Mouse (Mus musculus): ENCODE measurements around the gene Il16. TPM values are rescaled to one million over a fixed set of nuclear protein-coding genes. Genes with fewer than 3 reads are reported as not detected.

The Il16 gene
- polyA plus RNA-seq, 1 experiment from 2014 or later: 1.2 TPM

DNA sequence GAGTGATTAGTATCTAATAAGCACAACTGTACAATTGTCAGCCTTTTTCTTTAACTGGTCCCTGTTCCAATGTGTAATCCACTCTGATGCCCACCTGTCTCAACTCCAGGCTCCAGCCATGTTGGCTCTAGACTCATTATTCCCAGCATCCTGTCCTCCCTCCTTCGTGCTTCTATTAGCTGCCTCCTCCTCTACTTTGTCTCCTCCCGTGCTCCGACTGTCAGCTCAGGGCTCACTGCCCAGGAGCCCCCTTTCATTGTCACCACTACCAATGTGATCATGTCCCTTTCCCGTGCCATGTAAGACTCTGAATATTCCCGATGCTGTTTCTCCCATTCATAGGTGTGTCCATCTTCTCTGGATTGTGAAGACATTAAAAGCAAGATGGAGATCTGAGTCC is 16.8 kb upstream of the Il16 start:
- H3K27me3 ChIP-seq (ENCODE audit: control insufficient read depth, insufficient read depth, low read length): no peaks in the 10 kb centered on the region
- no peak overlapping the region for H3K4me3 ChIP-seq (replicated peaks; ENCODE audit: low read length)
- H3K4me2 ChIP-seq (replicated peaks): no peak overlapping the region
- DNase-seq (ENCODE audit: low spot score) (no peak), ATAC-seq (ENCODE audit: low FRiP score) (no peak)
- no peaks in the 10 kb centered on the region for H3K9me3 ChIP-seq (ENCODE audit: control insufficient read depth, low read length)
- 78% methylated on average over 5 of the region's 5 CpGs for WGBS
- H3K9ac ChIP-seq: no peak overlapping the region
- H3K4me1 ChIP-seq (replicated peaks; ENCODE audit: control insufficient read depth, insufficient read depth, low read length): no peaks in the 10 kb centered on the region
- H3K36me3 ChIP-seq (replicated peaks; ENCODE audit: control insufficient read depth, insufficient read depth): no peaks in the 10 kb centered on the region
- H3K27ac ChIP-seq: no peak overlapping the region

DNA sequence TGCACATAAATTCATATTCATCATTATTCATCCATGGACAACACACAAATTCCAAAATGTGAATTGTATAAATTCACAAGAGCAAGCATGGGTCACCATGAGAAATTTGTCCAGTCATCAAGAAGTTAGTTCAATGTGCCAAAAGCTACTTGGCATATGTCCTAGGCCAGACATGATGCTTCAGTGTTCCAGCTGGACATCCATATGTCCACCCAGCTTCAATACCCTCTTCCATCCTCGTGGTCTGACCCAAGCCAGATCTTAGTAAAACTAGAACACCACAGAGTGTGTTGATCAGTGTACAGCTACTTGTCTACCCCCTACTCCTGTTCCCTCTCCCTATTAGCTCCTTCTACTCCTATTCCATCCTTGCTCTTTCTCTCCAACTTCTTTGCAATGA is 5.5 kb upstream of the Il16 start:
- no peak for ATAC-seq (ENCODE audit: low FRiP score)
- Histone ChIP-seq H3K27me3 (ENCODE audit: control insufficient read depth, insufficient read depth, low read length) (no peaks in the 10 kb centered on the region), H3K4me3 (replicated peaks; ENCODE audit: low read length) (no peak overlapping the region), H3K4me2 (replicated peaks) (no peak overlapping the region), H3K36me3 (replicated peaks; ENCODE audit: control insufficient read depth, insufficient read depth) (no peaks in the 10 kb centered on the region), H3K9ac (no peak overlapping the region), H3K9me3 (ENCODE audit: control insufficient read depth, low read length) (no peaks in the 10 kb centered on the region), H3K27ac (no peak overlapping the region), H3K4me1 (replicated peaks; ENCODE audit: control insufficient read depth, insufficient read depth, low read length) (no peaks in the 10 kb centered on the region)
- 63% methylated on average over 1 of the region's 1 CpGs for WGBS
- no peak for DNase-seq (ENCODE audit: low spot score)

DNA sequence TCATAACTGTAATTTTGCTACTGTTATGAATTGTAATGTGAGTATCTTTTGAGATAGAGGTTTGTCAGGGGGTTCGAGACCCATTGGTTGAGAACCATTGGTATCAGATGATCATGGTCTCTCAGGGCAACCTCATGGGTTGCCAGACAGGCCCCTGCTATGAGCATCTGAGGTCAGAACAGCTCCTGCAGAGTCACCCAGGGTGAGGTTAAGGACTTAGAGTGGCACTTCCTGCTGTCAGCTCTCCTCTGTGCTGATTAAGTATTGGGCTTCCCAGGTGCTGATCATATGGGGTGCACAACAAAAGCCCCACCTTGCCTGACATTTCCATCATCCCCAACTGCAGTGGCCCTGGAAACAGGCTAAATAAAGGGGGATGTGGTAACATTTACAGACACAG is 2.9 kb upstream of the Il16 start:
- no peak overlapping the region for H3K27ac ChIP-seq
- peaks cover 5% of the 10 kb centered on the region; the same call in 1 of the 2 replicates for H3K4me1 ChIP-seq (replicated peaks; ENCODE audit: control insufficient read depth, insufficient read depth, low read length)
- ATAC-seq (ENCODE audit: low FRiP score): no peak
- WGBS: 88% methylated on average over 1 of the region's 1 CpGs
- no peak for DNase-seq (ENCODE audit: low spot score)
- no peak overlapping the region for H3K4me3 ChIP-seq (replicated peaks; ENCODE audit: low read length)
- H3K36me3 ChIP-seq (replicated peaks; ENCODE audit: control insufficient read depth, insufficient read depth): no peaks in the 10 kb centered on the region
- H3K27me3 ChIP-seq (ENCODE audit: control insufficient read depth, insufficient read depth, low read length): no peaks in the 10 kb centered on the region
- H3K4me2 ChIP-seq (replicated peaks): no peak overlapping the region
- H3K9me3 ChIP-seq (ENCODE audit: control insufficient read depth, low read length): no peaks in the 10 kb centered on the region
- H3K9ac ChIP-seq: no peak overlapping the region

DNA sequence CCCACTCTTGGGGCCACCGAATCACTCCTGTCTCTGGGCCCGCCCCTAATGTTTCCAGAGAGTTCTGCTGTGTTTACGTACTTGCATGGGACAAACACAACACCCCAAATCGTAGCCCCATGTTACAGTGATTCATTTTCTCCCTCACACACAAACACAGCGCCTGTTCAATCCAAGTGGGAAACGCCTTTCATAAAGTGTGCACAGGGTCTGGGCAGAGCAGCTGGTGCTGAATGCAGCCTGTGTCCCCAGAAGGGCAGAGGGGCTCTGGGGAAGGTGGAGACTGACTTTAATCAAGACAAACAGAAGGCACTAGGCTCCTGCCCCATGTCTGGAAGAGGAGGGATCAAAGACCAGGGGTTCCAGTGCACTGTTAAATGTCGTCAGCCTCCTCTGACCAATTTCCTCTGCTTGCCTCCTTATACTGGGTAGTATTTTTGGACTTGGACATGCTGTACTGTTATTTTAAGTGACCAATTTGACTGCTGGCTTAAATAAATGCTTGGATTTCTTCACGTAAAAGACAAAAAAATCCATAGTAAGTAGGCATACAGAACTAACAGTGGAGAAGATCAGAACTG is 671 bp upstream of the Il16 start:
- Histone ChIP-seq H3K27me3 (ENCODE audit: control insufficient read depth, insufficient read depth, low read length) (no peaks in the 10 kb centered on the region), H3K9ac (no peak overlapping the region), H3K4me1 (replicated peaks; ENCODE audit: control insufficient read depth, insufficient read depth, low read length) (peaks cover 5% of the 10 kb centered on the region; the same call in 1 of the 2 replicates), H3K4me2 (replicated peaks) (0 out of 2 replicates have a peak overlapping the region, but pooled peaks have one; percentile 11), H3K4me3 (replicated peaks; ENCODE audit: low read length) (no peak overlapping the region), H3K9me3 (ENCODE audit: control insufficient read depth, low read length) (no peaks in the 10 kb centered on the region), H3K27ac (no peak overlapping the region), H3K36me3 (replicated peaks; ENCODE audit: control insufficient read depth, insufficient read depth) (no peaks in the 10 kb centered on the region)
- ATAC-seq (ENCODE audit: low FRiP score) (no peak), DNase-seq (ENCODE audit: low spot score) (no peak)
- WGBS: 61% methylated on average over 8 of the region's 8 CpGs

DNA sequence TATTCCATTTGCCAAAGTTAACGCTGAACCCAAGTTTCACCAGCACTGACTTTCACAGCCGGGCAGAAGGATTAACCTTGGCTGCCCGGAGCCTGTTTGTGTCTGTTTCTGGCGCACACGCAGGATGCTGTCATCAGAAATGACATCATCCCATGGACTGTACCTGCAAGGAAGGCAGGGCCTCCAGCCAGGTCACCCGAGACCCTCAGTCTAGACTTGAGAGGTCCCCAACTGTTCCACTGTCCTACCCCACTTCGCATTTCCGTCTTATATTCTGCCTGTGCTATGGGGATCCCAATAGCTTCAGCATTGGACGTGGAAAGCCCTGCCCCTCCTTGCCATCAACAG is 487 bp downstream of the Il16 start:
- peak; percentile 27; the same call in 1 of the 2 replicates for ATAC-seq (ENCODE audit: low FRiP score)
- Histone ChIP-seq H3K4me2 (replicated peaks) (0 out of 2 replicates have a peak overlapping the region, but pooled peaks have one; percentile 11), H3K27ac (no peak overlapping the region)

DNA sequence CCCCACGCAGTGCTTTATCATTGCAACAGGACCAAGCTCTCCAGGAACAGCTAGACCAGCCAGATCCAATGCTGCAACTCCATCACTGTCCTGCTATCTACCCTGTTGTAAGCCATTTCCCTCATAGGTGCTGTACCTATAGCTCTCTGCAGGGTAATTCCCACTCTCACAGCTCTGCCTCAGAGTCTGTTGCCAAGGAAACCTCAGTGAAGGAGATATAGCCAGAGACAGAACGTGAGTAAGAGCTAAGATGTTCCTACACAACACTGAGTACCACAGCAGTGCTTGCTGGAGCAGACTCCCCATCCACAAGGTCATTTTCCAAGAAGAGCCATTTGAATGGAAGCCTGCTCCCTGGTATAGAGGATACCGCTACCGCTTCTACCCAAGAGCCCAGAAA is 1.3 kb downstream of the Il16 start:
- WGBS: 86% methylated on average over 4 of the region's 4 CpGs
- no peaks in the 10 kb centered on the region for H3K36me3 ChIP-seq (replicated peaks; ENCODE audit: control insufficient read depth, insufficient read depth)
- H3K9ac ChIP-seq: no peak overlapping the region
- no peak for DNase-seq (ENCODE audit: low spot score)
- no peak for ATAC-seq (ENCODE audit: low FRiP score)
- H3K27ac ChIP-seq: no peak overlapping the region
- H3K4me2 ChIP-seq (replicated peaks): no peak overlapping the region
- no peak overlapping the region for H3K4me3 ChIP-seq (replicated peaks; ENCODE audit: low read length)
- H3K27me3 ChIP-seq (ENCODE audit: control insufficient read depth, insufficient read depth, low read length): no peaks in the 10 kb centered on the region
- peaks cover 5% of the 10 kb centered on the region; the same call in 1 of the 2 replicates for H3K4me1 ChIP-seq (replicated peaks; ENCODE audit: control insufficient read depth, insufficient read depth, low read length)
- H3K9me3 ChIP-seq (ENCODE audit: control insufficient read depth, low read length): no peaks in the 10 kb centered on the region

More for the DNA sequence above, 487 bp downstream of the Il16 start:
- Histone ChIP-seq H3K27me3 (ENCODE audit: control insufficient read depth, insufficient read depth, low read length) (no peaks in the 10 kb centered on the region), H3K36me3 (replicated peaks; ENCODE audit: control insufficient read depth, insufficient read depth) (no peaks in the 10 kb centered on the region), H3K9me3 (ENCODE audit: control insufficient read depth, low read length) (no peaks in the 10 kb centered on the region), H3K9ac (no peak overlapping the region), H3K4me3 (replicated peaks; ENCODE audit: low read length) (no peak overlapping the region), H3K4me1 (replicated peaks; ENCODE audit: control insufficient read depth, insufficient read depth, low read length) (peaks cover 5% of the 10 kb centered on the region; the same call in 1 of the 2 replicates)
- DNase-seq (ENCODE audit: low spot score): no peak
- WGBS: 87% methylated on average over 9 of the region's 9 CpGs

DNA sequence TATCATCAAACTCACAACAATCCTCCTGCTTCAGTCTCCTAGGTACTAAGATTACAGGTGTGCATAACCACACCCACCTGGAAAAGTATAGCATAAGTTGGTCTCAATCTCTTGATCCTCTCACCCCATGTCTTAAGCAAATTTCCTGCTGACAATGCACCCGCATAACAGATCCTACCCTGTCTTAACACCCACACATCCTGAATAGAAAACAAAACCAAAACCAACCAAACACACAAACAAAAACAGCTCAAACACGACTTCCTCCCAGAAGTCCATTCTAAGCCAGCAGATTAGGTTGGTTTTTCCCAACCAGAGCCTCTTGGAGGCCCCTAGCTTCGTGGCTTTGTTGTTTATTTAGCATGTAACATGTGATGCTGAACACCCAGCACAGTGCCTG is 2.8 kb downstream of the Il16 start:
- H3K9ac ChIP-seq: no peak overlapping the region
- no peaks in the 10 kb centered on the region for H3K9me3 ChIP-seq (ENCODE audit: control insufficient read depth, low read length)
- no peaks in the 10 kb centered on the region for H3K27me3 ChIP-seq (ENCODE audit: control insufficient read depth, insufficient read depth, low read length)
- WGBS: 61% methylated on average over 3 of the region's 3 CpGs
- no peak overlapping the region for H3K27ac ChIP-seq
- no peak overlapping the region for H3K4me2 ChIP-seq (replicated peaks)
- DNase-seq (ENCODE audit: low spot score) (no peak), ATAC-seq (ENCODE audit: low FRiP score) (no peak)
- no peak overlapping the region for H3K4me3 ChIP-seq (replicated peaks; ENCODE audit: low read length)
- H3K36me3 ChIP-seq (replicated peaks; ENCODE audit: control insufficient read depth, insufficient read depth): no peaks in the 10 kb centered on the region
- peaks cover 5% of the 10 kb centered on the region; the same call in 1 of the 2 replicates for H3K4me1 ChIP-seq (replicated peaks; ENCODE audit: control insufficient read depth, insufficient read depth, low read length)

DNA sequence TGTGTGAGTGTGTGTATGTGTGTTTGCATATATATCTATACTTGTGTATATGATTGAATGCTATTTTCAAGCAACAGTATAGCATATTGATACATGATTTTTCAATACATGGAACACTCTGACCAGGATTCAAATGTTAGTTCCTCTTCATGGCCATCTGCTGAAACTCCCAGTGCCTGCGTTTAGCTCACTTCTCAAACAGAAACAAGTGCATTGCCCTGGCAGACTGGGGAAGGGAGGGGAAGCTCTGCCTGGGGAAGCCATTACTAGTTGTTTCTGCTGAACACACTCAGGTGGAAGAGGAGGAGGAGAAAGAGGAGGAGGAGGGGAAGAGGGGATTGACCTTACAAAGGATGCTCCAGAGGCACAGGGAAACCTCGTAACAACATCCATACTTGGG is 3.5 kb downstream of the Il16 start:
- Histone ChIP-seq H3K9me3 (ENCODE audit: control insufficient read depth, low read length) (no peaks in the 10 kb centered on the region), H3K4me3 (replicated peaks; ENCODE audit: low read length) (no peak overlapping the region), H3K4me1 (replicated peaks; ENCODE audit: control insufficient read depth, insufficient read depth, low read length) (peaks cover 5% of the 10 kb centered on the region; the same call in 1 of the 2 replicates), H3K9ac (no peak overlapping the region), H3K36me3 (replicated peaks; ENCODE audit: control insufficient read depth, insufficient read depth) (no peaks in the 10 kb centered on the region), H3K4me2 (replicated peaks) (no peak overlapping the region), H3K27ac (no peak overlapping the region), H3K27me3 (ENCODE audit: control insufficient read depth, insufficient read depth, low read length) (no peaks in the 10 kb centered on the region)
- ATAC-seq (ENCODE audit: low FRiP score): no peak
- no peak for DNase-seq (ENCODE audit: low spot score)
- WGBS: 81% methylated on average over 2 of the region's 2 CpGs

DNA sequence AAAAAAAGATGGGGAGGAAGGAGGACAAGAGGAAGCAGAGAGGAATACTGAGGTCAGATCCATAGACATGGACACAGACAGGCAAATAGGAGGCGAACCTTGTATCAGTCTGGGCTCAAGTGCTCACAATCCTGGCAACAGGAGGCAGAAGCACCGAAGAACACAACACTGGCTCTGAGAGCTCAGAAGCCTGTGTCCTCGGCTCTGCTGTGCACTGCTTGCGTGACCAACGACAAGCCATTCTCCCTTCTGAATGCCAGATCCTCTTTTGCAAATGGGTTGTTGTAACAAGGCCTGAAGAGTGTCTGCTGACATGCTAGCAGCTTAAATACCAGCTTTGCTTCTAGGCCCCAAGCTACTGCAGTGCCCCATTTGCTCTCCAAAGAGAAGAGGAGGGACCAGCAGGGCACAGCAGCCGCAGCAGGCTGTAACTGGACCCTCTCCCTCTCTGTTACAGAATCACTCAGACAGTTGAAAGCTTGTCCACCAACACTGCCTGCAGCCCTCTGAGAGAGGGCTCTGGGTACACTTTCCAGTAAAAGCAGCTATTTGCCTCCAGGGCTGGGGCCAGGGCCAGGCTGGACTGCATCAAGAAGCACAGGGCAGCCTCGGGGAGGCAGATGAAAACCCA is 5.7 kb downstream of the Il16 start:
- Histone ChIP-seq H3K4me2 (replicated peaks) (no peak overlapping the region), H3K27ac (no peak overlapping the region), H3K4me1 (replicated peaks; ENCODE audit: control insufficient read depth, insufficient read depth, low read length) (peaks cover 5% of the 10 kb centered on the region; the same call in 1 of the 2 replicates), H3K4me3 (replicated peaks; ENCODE audit: low read length) (no peak overlapping the region), H3K27me3 (ENCODE audit: control insufficient read depth, insufficient read depth, low read length) (no peaks in the 10 kb centered on the region), H3K36me3 (replicated peaks; ENCODE audit: control insufficient read depth, insufficient read depth) (no peaks in the 10 kb centered on the region), H3K9ac (no peak overlapping the region), H3K9me3 (ENCODE audit: control insufficient read depth, low read length) (no peaks in the 10 kb centered on the region)
- 54% methylated on average over 7 of the region's 7 CpGs for WGBS
- DNase-seq (ENCODE audit: low spot score) (no peak), ATAC-seq (ENCODE audit: low FRiP score) (no peak)

All from hindbrain, embryonic 14.5 days (tissue).